8 mouse cellular contexts compared by ENCODE assay signal in the genomic region with DNA sequence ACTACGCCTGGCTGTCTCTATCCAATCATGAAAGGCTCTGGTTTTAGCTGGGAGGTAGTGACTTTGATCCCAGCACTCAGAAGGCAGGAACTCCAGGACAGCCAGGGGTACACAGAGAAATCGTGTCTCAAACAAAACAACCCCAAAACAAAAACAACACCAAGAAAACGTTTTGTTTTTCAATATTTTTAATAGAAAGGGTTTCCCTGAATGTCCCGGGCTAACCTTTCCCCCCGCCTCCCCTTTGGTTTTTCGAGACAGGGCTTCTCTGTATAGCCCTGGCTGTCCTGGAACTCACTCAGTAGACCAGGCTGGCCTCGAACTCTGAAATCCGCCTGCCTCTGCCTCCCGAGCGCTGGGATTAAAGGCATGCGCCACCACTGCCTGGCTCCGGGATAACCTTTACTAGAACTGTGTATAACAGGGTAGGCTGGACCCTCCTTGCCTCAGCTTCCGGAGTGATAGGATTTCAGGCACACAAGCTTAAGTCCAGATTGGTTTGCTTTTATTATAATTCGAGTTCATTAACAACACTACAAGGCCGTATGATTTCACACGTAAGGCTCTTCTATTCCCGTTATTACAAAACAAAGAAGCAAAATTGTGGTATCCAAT. TPM values are rescaled to one million over a fixed set of nuclear protein-coding genes. Genes with fewer than 3 reads are reported as not detected.
A peak's percentile ranks its signal among the peaks of the same experiment; 100 is the strongest.
DNase-seq lines count a peak whose midpoint lies in the region; ATAC-seq and TF ChIP-seq lines count a peak whose summit lies in the region.

No protein-coding gene starts in this region.

- H3K4me3 ChIP-seq in layer of hippocampus, adult 2 months = peak overlapping the region; percentile 88
- H3K4me3 ChIP-seq in heart, embryonic 16.5 days (ENCODE audit: low read length) = peak overlapping the region; percentile 94
- peak overlapping the region; percentile 99 for H3K4me3 ChIP-seq in liver, postnatal 0 days (ENCODE audit: low read depth, low read length)

- peak overlapping the region; percentile 100 for H3K27ac ChIP-seq in layer of hippocampus, adult 2 months
- peak overlapping the region; percentile 100 for H3K27ac ChIP-seq in heart, embryonic 16.5 days (ENCODE audit: low read length)
- peak overlapping the region; percentile 99 for H3K27ac ChIP-seq in liver, postnatal 0 days (ENCODE audit: low read depth)

- H3K36me3 ChIP-seq in heart, embryonic 16.5 days (ENCODE audit: control insufficient read depth, insufficient read depth) = peaks cover 13% of the 10 kb centered on the region
- peaks cover 21% of the 10 kb centered on the region for H3K36me3 ChIP-seq in liver, postnatal 0 days (replicated peaks; ENCODE audit: insufficient read depth, low read length)

- 0 out of 2 replicates have a peak, but pooled peaks have one; percentile 2 for TF ChIP-seq CTCF in layer of hippocampus, adult 2 months (conservative IDR thresholded peaks at IDR 0.05)
- TF ChIP-seq CTCF in liver, postnatal 0 days (IDR thresholded peaks at IDR 0.05; ENCODE audit: low read depth) = no peak

- DNase-seq in layer of hippocampus, adult 2 months (ENCODE audit: low spot score in 2 of 2) = no peak
- no peak for DNase-seq in layer of hippocampus, adult 18-20 months (ENCODE audit: low spot score in 2 of 2)
- DNase-seq in c-Kit-negative CD71-positive TER-119-positive erythroid progenitor cells, embryonic 14.5 days (ENCODE audit: low read depth, low spot score) = peak; percentile 50
- peak; percentile 30 for DNase-seq in liver, postnatal 0 days
- peak; percentile 24 for DNase-seq in thymus, postnatal 14 days
- DNase-seq in layer of hippocampus, postnatal 25 days (ENCODE audit: extremely low spot score in 1 of 2, low spot score in 1 of 2) = no peak
- DNase-seq in adrenal gland, adult 8-10 months = no peak

- no peak for ATAC-seq in heart, embryonic 16.5 days (replicated peaks; ENCODE audit: extremely low read depth, insufficient read depth, low FRiP score)
- no peak for ATAC-seq in liver, postnatal 0 days

- H3K9me3 ChIP-seq in heart, embryonic 16.5 days (replicated peaks; ENCODE audit: control insufficient read depth, low read length) = no peaks in the 10 kb centered on the region
- no peaks in the 10 kb centered on the region for H3K9me3 ChIP-seq in liver, postnatal 0 days (ENCODE audit: low read length)

- H3K4me1 ChIP-seq in heart, embryonic 16.5 days (ENCODE audit: control insufficient read depth, insufficient read depth, low read length) = peaks cover 27% of the 10 kb centered on the region
- peaks cover 18% of the 10 kb centered on the region for H3K4me1 ChIP-seq in liver, postnatal 0 days (ENCODE audit: insufficient read depth)

- peak overlapping the region; percentile 84 for H3K9ac ChIP-seq in heart, embryonic 16.5 days (ENCODE audit: low read length)
- peak overlapping the region; percentile 98 for H3K9ac ChIP-seq in liver, postnatal 0 days (replicated peaks)

- H3K27me3 ChIP-seq in heart, embryonic 16.5 days (ENCODE audit: control insufficient read depth, insufficient read depth, low read length) = no peaks in the 10 kb centered on the region
- H3K27me3 ChIP-seq in liver, postnatal 0 days (ENCODE audit: insufficient read depth, low read length) = no peaks in the 10 kb centered on the region

- no peak for TF ChIP-seq EP300 in liver, postnatal 0 days (IDR thresholded peaks at IDR 0.05; ENCODE audit: low read depth)

- 51% methylated on average over 17 of the region's 17 CpGs for WGBS in heart, embryonic 16.5 days
- 41% methylated on average over 17 of the region's 17 CpGs for WGBS in liver, postnatal 0 days (ENCODE audit: insufficient replicate concordance)

- H3K4me2 ChIP-seq in heart, embryonic 16.5 days (ENCODE audit: low read depth, low read length) = peak overlapping the region; percentile 79
- H3K4me2 ChIP-seq in liver, postnatal 0 days (ENCODE audit: low read depth, low read length) = peak overlapping the region; percentile 79

RNA-seq across cellular contexts. Expression of a gene that starts 0.7 kb away (rescaled TPM):
- total RNA-seq in layer of hippocampus, adult 2 months (2021) = 100 to 1,000 TPM; 234 TPM
- 100 to 1,000 TPM; 219 to 225 TPM for total RNA-seq in layer of hippocampus, adult 18-20 months (2021)
- 158 and 185 TPM in 2 replicates for polyA plus RNA-seq in heart, embryonic 16.5 days (2015; fragmentation: Nextera tagmentation; extraction: Ambion mirVana)
- 54.8 and 58.6 TPM in 2 replicates for polyA plus RNA-seq in liver, postnatal 0 days (2015; fragmentation: Nextera tagmentation; extraction: Ambion mirVana)
- total RNA-seq in layer of hippocampus, postnatal 25 days (2021) = 100 to 1,000 TPM; 191 to 221 TPM
- 100 to 1,000 TPM; 230 to 311 (median 252) TPM for total RNA-seq in adrenal gland, adult 8-10 months (2022)

RNA-seq across cellular contexts. Expression of a gene that starts 21.6 kb away (rescaled TPM):
- total RNA-seq in layer of hippocampus, adult 2 months (2021) = 10 to 100 TPM; 22.0 to 22.7 TPM
- total RNA-seq in layer of hippocampus, adult 18-20 months (2021) = 10 to 100 TPM; 23.2 to 24.7 TPM
- 22.3 and 24.3 TPM in 2 replicates for polyA plus RNA-seq in heart, embryonic 16.5 days (2015; fragmentation: Nextera tagmentation; extraction: Ambion mirVana)
- polyA plus RNA-seq in liver, postnatal 0 days (2015; fragmentation: Nextera tagmentation; extraction: Ambion mirVana) = 6.3 TPM in 2 replicates
- total RNA-seq in layer of hippocampus, postnatal 25 days (2021) = 10 to 100 TPM; 22.1 TPM
- total RNA-seq in adrenal gland, adult 8-10 months (2022) = 10 to 100 TPM; 42.1 to 71.0 (median 59.4) TPM

RNA-seq across cellular contexts. Expression of a gene that starts 51.4 kb away (rescaled TPM):
- total RNA-seq in layer of hippocampus, adult 2 months (2021) = 10 to 100 TPM; 31.1 to 35.3 TPM
- total RNA-seq in layer of hippocampus, adult 18-20 months (2021) = 10 to 100 TPM; 27.9 to 31.8 TPM
- polyA plus RNA-seq in heart, embryonic 16.5 days (2015; fragmentation: Nextera tagmentation; extraction: Ambion mirVana) = 15.2 and 17.6 TPM in 2 replicates
- polyA plus RNA-seq in liver, postnatal 0 days (2015; fragmentation: Nextera tagmentation; extraction: Ambion mirVana) = 1.2 and 1.6 TPM in 2 replicates
- total RNA-seq in layer of hippocampus, postnatal 25 days (2021) = 10 to 100 TPM; 26.0 to 33.3 TPM
- 100 to 1,000 TPM in 2 of 4 experiments, 10 to 100 TPM in 2; 46.1 to 114 (median 84.3) TPM for total RNA-seq in adrenal gland, adult 8-10 months (2022)

RNA-seq across cellular contexts. Expression of a gene that starts 59.1 kb away (rescaled TPM):
- 100 to 1,000 TPM; 447 to 467 TPM for total RNA-seq in layer of hippocampus, adult 2 months (2021)
- 100 to 1,000 TPM; 484 to 500 TPM for total RNA-seq in layer of hippocampus, adult 18-20 months (2021)
- 23.5 and 25.6 TPM in 2 replicates for polyA plus RNA-seq in heart, embryonic 16.5 days (2015; fragmentation: Nextera tagmentation; extraction: Ambion mirVana)
- polyA plus RNA-seq in liver, postnatal 0 days (2015; fragmentation: Nextera tagmentation; extraction: Ambion mirVana) = 10.5 and 11.0 TPM in 2 replicates
- total RNA-seq in layer of hippocampus, postnatal 25 days (2021) = 100 to 1,000 TPM; 435 to 462 TPM
- 100 to 1,000 TPM; 271 to 301 (median 294) TPM for total RNA-seq in adrenal gland, adult 8-10 months (2022)

Comparison
In these comparisons a context has a peak if more than half of its experiments do, and no peak if none do; other contexts are left out.
1. DNase-seq: peak in c-Kit-negative CD71-positive TER-119-positive erythroid progenitor cells, embryonic 14.5 days (single experiment), liver, postnatal 0 days (single experiment) and thymus, postnatal 14 days (single experiment); none in layer of hippocampus, adult 2 months (0 of 2), layer of hippocampus, adult 18-20 months (0 of 2), layer of hippocampus, postnatal 25 days (0 of 2) and adrenal gland, adult 8-10 months (single experiment).
2. Peak in every context shown above with its lines, with median percentiles within 50 percentile points of each other: H3K27ac ChIP-seq and H3K4me3 ChIP-seq.